Mouse (Mus musculus) spleen, adult 2 months (tissue): ENCODE measurements around the gene Sec14l2. TPM values are rescaled to one million over a fixed set of nuclear protein-coding genes. Genes with fewer than 3 reads are reported as not detected.

ENCODE experiments used
- DNase-seq, 2 experiments: peaks; one replicate each; pipeline versions ENCODE4 v3.0.0 to v3.0.0-alpha.2; 2012 to 2021; ENCODE audit warnings: low spot score in 2 of 2, low read depth in 1 of 2
- H3K27ac ChIP-seq: fragments of 200-500 bp; 2 replicates; pipeline ENCODE4 v1.5.1; 2012; ENCODE audit warnings: low read length, inconsistent platforms; ENCODE audit not compliant: insufficient read depth
- H3K27me3 ChIP-seq: fragments of 200-500 bp; 2 replicates; pipeline ENCODE4 v1.6.1; 2012; ENCODE audit warnings: mild to moderate bottlenecking, moderate library complexity, low read length, inconsistent platforms; ENCODE audit not compliant: control insufficient read depth, insufficient read depth
- H3K36me3 ChIP-seq: fragments of 200-500 bp; 2 replicates; pipeline ENCODE4 v1.6.1; 2012; ENCODE audit warnings: mild to moderate bottlenecking, low read length, inconsistent platforms; ENCODE audit not compliant: control insufficient read depth, insufficient read depth
- H3K4me1 ChIP-seq: fragments of 200-500 bp; 2 replicates; pipeline ENCODE4 v1.6.1; 2011; ENCODE audit warnings: inconsistent platforms; ENCODE audit not compliant: control insufficient read depth, insufficient read depth, insufficient read length
- H3K4me3 ChIP-seq: fragments of 200-500 bp; 2 replicates; pipeline ENCODE4 v1.5.1; 2011; ENCODE audit warnings: mild to moderate bottlenecking, inconsistent platforms; ENCODE audit not compliant: insufficient read depth, insufficient read length; ENCODE audit errors: extremely low read depth
- CTCF ChIP-seq: fragments of 200-500 bp; IDR thresholded peaks from 2 replicates; pipeline ENCODE4 v1.5.1; 2011; ENCODE audit warnings: mild to moderate bottlenecking, inconsistent platforms; ENCODE audit not compliant: insufficient read depth, insufficient read length, insufficient replicate concordance; ENCODE audit errors: extremely low read depth
- POLR2A ChIP-seq: fragments of 200-500 bp; IDR thresholded peaks from 2 replicates; pipeline ENCODE4 v1.6.1; 2011; ENCODE audit warnings: low read depth, low read length, inconsistent platforms
- WGBS: fragments of 180-500 bp; shearing (Covaris S2); methylation state at CpG from one replicate; pipeline ENCODE4 v1.1.7; 2018; 5-methylcytosine and 5-hydroxymethylcytosine counted together
- polyA plus RNA-seq: library from polyadenylated mRNA; depleted of rRNA; stranded (reverse); fragments of >200 nt; gene quantifications from 2 replicates; pipeline ENCODE4 v1.2.3, GENCODE M21; 2012; rRNA removed

The Sec14l2 gene
- polyA plus RNA-seq, 1 experiment = 1.9 TPM

GRCm38 (mm10) chr11:4062981-4063380 lies 60.2 kb downstream of the Sec14l2 start:
- no peak overlapping the region for H3K27ac ChIP-seq
- H3K4me3 ChIP-seq = no peak overlapping the region
- 67% methylated on average over 6 of the region's 6 CpGs for WGBS
- DNase-seq = no peak
- H3K36me3 ChIP-seq = no peaks in the 10 kb centered on the region
- H3K27me3 ChIP-seq = no peaks in the 10 kb centered on the region
- TF ChIP-seq POLR2A (no peak), CTCF (no peak)
- H3K4me1 ChIP-seq = no peaks in the 10 kb centered on the region

- WGBS = 87% methylated on average over 4 of the region's 4 CpGs
- H3K27ac ChIP-seq = no peak overlapping the region
- no peaks in the 10 kb centered on the region for H3K27me3 ChIP-seq
- no peaks in the 10 kb centered on the region for H3K4me1 ChIP-seq
- DNase-seq = no peak
- TF ChIP-seq POLR2A (no peak), CTCF (no peak)
- no peaks in the 10 kb centered on the region for H3K36me3 ChIP-seq
- no peak overlapping the region for H3K4me3 ChIP-seq
Measured at GRCm38 (mm10) chr11:4062523-4062922, 60.7 kb downstream of the Sec14l2 start.

- no peaks in the 10 kb centered on the region for H3K4me1 ChIP-seq
- H3K27me3 ChIP-seq = no peaks in the 10 kb centered on the region
- H3K4me3 ChIP-seq = no peak overlapping the region
- no peak for TF ChIP-seq CTCF
- no peak for TF ChIP-seq POLR2A
- WGBS = 75% methylated on average over 5 of the region's 5 CpGs
- no peak for DNase-seq
- H3K36me3 ChIP-seq = no peaks in the 10 kb centered on the region
- no peak overlapping the region for H3K27ac ChIP-seq
Measured at GRCm38 (mm10) chr11:4060866-4061575, 62.2 kb downstream of the Sec14l2 start.

GRCm38 (mm10) chr11:4053586-4053985 lies 69.6 kb downstream of the Sec14l2 start:
- Histone ChIP-seq H3K27me3 (no peaks in the 10 kb centered on the region), H3K4me1 (no peaks in the 10 kb centered on the region), H3K27ac (no peak overlapping the region), H3K36me3 (no peaks in the 10 kb centered on the region), H3K4me3 (no peak overlapping the region)
- 25% methylated on average over 5 of the region's 5 CpGs for WGBS
- DNase-seq = peak; percentile 15 to 45
- TF ChIP-seq POLR2A (no peak), CTCF (peak; percentile 73; the same call in 1 of the 2 replicates)

GRCm38 (mm10) chr11:4048438-4048837 lies 74.8 kb downstream of the Sec14l2 start:
- Histone ChIP-seq H3K4me1 (no peaks in the 10 kb centered on the region), H3K4me3 (no peak overlapping the region), H3K27ac (no peak overlapping the region), H3K36me3 (no peaks in the 10 kb centered on the region), H3K27me3 (no peaks in the 10 kb centered on the region)
- no peak for DNase-seq
- no peak for TF ChIP-seq POLR2A
- TF ChIP-seq CTCF = no peak
- WGBS = 85% methylated on average over 6 of the region's 6 CpGs

- no peaks in the 10 kb centered on the region for H3K36me3 ChIP-seq
- TF ChIP-seq POLR2A (no peak), CTCF (no peak)
- no peaks in the 10 kb centered on the region for H3K27me3 ChIP-seq
- WGBS = 92% methylated on average over 2 of the region's 2 CpGs
- no peak for DNase-seq
- no peak overlapping the region for H3K27ac ChIP-seq
- H3K4me3 ChIP-seq = no peak overlapping the region
- no peaks in the 10 kb centered on the region for H3K4me1 ChIP-seq
Measured at GRCm38 (mm10) chr11:4047766-4048165, 75.4 kb downstream of the Sec14l2 start.

Other genes with a start within 250 kb of the Sec14l2 start
- gene 4921536K21Rik, start 228.3 kb downstream of the Sec14l2 start, polyA plus RNA-seq = 0.02 TPM in 1 of 2 replicates, not detected in the other
- 0.44 and 0.48 TPM in 2 replicates for gene Dusp18, start 228.2 kb downstream of the Sec14l2 start, polyA plus RNA-seq
- 3.4 and 5.0 TPM in 2 replicates for gene Slc35e4, start 208.8 kb downstream of the Sec14l2 start, polyA plus RNA-seq
- gene Tcn2, start 191.3 kb downstream of the Sec14l2 start, polyA plus RNA-seq = 62.0 and 66.0 TPM in 2 replicates
- gene Pes1, start 159.4 kb downstream of the Sec14l2 start, polyA plus RNA-seq = 33.6 and 35.5 TPM in 2 replicates
- not detected in 2 replicates for gene 4930556J24Rik, start 146.6 kb downstream of the Sec14l2 start, polyA plus RNA-seq
- 0.34 and 0.63 TPM in 2 replicates for gene Gal3st1, start 139.8 kb downstream of the Sec14l2 start, polyA plus RNA-seq
- gene Sec14l4, start 92.0 kb downstream of the Sec14l2 start, polyA plus RNA-seq = 0.07 and 0.22 TPM in 2 replicates
- gene Sec14l3, start 58.6 kb downstream of the Sec14l2 start, polyA plus RNA-seq = not detected in 2 replicates
- gene Mtfp1, start 28.0 kb downstream of the Sec14l2 start, polyA plus RNA-seq = 5.1 and 6.2 TPM in 2 replicates
- 20.6 and 26.2 TPM in 2 replicates for gene Rnf215, start 11.8 kb upstream of the Sec14l2 start, polyA plus RNA-seq
- gene Ccdc157, start 36.9 kb upstream of the Sec14l2 start, polyA plus RNA-seq = 4.3 and 4.4 TPM in 2 replicates
- 27.9 and 31.9 TPM in 2 replicates for gene Sf3a1, start 36.9 kb upstream of the Sec14l2 start, polyA plus RNA-seq
- 46.7 and 53.9 TPM in 2 replicates for gene Tbc1d10a, start 63.4 kb upstream of the Sec14l2 start, polyA plus RNA-seq
- gene Castor1, start 94.8 kb upstream of the Sec14l2 start, polyA plus RNA-seq = 9.9 and 11.4 TPM in 2 replicates
- gene Osm, start 113.0 kb upstream of the Sec14l2 start, polyA plus RNA-seq = 3.3 and 3.7 TPM in 2 replicates
- gene Lif, start 134.1 kb upstream of the Sec14l2 start, polyA plus RNA-seq = 0.95 and 1.6 TPM in 2 replicates